Mouse (Mus musculus) forebrain, embryonic 14.5 days (tissue): ENCODE measurements around the gene Dlg1. TPM values are rescaled to one million over a fixed set of nuclear protein-coding genes. Genes with fewer than 3 reads are reported as not detected.

Source experiments
- ATAC-seq: fragments of 200-750 bp; cut with Nextera tagmentation; 2 replicates; pipeline ENCODE4 v1.8.0; 2017; ENCODE audit warnings: mild to moderate bottlenecking, moderate library complexity
- DNase-seq: peaks from one replicate; pipeline ENCODE4 v3.0.0-alpha.2; 2015; ENCODE audit warnings: low spot score
- H3K27ac ChIP-seq: fragments of 300-500 bp; sonication (generic); 2 replicates; pipeline ENCODE4 v1.5.1; 2014; ENCODE audit warnings: low read depth, mild to moderate bottlenecking, control low read depth, low read length, moderate library complexity
- H3K27me3 ChIP-seq: fragments of 300-500 bp; sonication (generic); replicated peaks from 2 replicates; pipeline ENCODE4 v1.6.1; 2014; ENCODE audit warnings: low read length, control low read depth, mixed read lengths; ENCODE audit not compliant: control insufficient read depth, insufficient read depth
- H3K36me3 ChIP-seq: fragments of 300-500 bp; sonication (generic); 2 replicates; pipeline ENCODE4 v1.6.1; 2014; ENCODE audit warnings: low read length, control low read depth; ENCODE audit not compliant: control insufficient read depth, insufficient read depth
- H3K4me1 ChIP-seq: fragments of 300-500 bp; sonication (generic); 2 replicates; pipeline ENCODE4 v1.6.1; 2014; ENCODE audit warnings: antibody characterized with exemption, low read length, control low read depth; ENCODE audit not compliant: control insufficient read depth, insufficient read depth
- H3K4me2 ChIP-seq: fragments of 300-500 bp; sonication (generic); 2 replicates; pipeline ENCODE4 v1.6.1; 2014; ENCODE audit warnings: mild to moderate bottlenecking, control low read depth, low read length
- H3K4me3 ChIP-seq: fragments of 300-500 bp; sonication (generic); 2 replicates; pipeline ENCODE4 v1.5.1; 2014; ENCODE audit warnings: low read depth, low read length, control low read depth
- H3K9ac ChIP-seq: fragments of 300-500 bp; sonication (generic); 2 replicates; pipeline ENCODE4 v1.6.1; 2014; ENCODE audit warnings: mild to moderate bottlenecking, low read length, control low read depth, moderate library complexity
- H3K9me3 ChIP-seq: fragments of 300-500 bp; sonication (generic); replicated peaks from 2 replicates; pipeline ENCODE4 v1.6.1; 2016; ENCODE audit warnings: low read length, control low read depth, mixed read lengths; ENCODE audit not compliant: control insufficient read depth
- WGBS: fragments of 180-500 bp; shearing (Covaris S2); extraction: QIAGEN DNeasy Blood & Tissue Kit; methylation state at CpG from one replicate; pipeline ENCODE4 v1.1.7; 2014; 5-methylcytosine and 5-hydroxymethylcytosine counted together
- polyA plus RNA-seq: library from polyadenylated mRNA; unstranded; fragments of >200 nt; fragmentation: Nextera tagmentation; extraction: Ambion mirVana; gene quantifications from 2 replicates; pipeline ENCODE4 v1.2.1, GENCODE M21; 2014

Gene Dlg1
- 14.1 and 17.2 TPM in 2 replicates for polyA plus RNA-seq

DNA sequence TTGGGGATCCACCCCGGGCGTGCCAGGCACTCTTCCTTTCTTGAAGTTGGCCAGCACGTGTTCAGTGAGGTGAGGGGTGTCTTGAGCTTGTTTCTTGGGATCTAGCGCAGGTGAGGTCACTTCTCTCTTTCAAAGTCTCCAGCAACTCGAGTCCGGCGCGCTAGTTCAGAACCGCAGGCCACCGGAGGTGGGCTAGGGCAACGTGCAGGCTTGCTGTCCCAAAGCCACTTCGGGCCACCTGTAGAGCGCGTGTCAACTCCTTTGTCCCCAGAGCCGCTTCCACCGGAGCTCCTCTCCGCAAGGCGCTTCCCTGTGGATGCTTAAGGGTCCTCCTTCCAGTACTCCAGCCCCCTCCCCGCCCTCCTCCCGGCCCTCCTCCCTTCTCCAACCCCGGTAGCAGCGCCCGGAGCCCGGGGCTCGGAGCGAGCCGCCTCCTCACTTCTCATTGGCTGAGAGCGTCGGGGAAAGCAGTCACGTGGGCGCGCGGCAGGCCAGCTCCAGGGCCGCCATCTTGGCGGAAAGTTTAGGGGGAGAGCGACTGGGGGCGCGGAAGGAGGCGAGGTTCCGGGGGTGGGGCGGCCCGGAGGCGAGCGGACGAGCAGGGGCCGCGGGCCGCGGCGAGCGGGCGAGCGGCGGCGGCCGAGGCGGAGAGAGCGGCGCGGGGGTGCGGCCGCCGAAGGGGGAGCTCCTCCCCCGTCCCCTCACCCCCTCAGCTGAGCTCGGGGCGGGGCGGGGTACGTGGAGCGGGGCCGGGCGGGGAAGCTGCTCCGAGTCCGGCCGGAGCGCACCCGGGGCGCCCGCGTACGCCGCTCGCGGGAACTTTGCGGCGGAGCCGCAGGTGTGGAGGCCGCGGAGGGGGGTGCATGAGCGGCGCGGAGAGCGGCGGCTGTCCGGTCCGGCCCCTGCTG, at the start of gene Dlg1:
Gene Dlg1 (plus strand): TSS at position 65 of the 908 bp plus-strand sequence.
- Histone ChIP-seq H3K27ac (peak within 1 kb of the TSS; percentile 90), H3K27me3 (0 out of 2 replicates have a peak, but pooled peaks cover 5% of the 10 kb centered on the region), H3K9me3 (no peaks in the 10 kb centered on the region), H3K9ac (peak within 1 kb of the TSS; percentile 84), H3K36me3 (peaks cover 12% of the 10 kb centered on the region; the same call in 1 of the 2 replicates), H3K4me1 (peaks cover 19% of the 10 kb centered on the region; the same call in 1 of the 2 replicates), H3K4me3 (peak within 1 kb of the TSS; percentile 89), H3K4me2 (peak within 1 kb of the TSS; percentile 74)
- ATAC-seq (peak; percentile 97), DNase-seq (peak; percentile 95)
- WGBS = under 1% methylated on average over 76 of the region's 95 CpGs

DNA sequence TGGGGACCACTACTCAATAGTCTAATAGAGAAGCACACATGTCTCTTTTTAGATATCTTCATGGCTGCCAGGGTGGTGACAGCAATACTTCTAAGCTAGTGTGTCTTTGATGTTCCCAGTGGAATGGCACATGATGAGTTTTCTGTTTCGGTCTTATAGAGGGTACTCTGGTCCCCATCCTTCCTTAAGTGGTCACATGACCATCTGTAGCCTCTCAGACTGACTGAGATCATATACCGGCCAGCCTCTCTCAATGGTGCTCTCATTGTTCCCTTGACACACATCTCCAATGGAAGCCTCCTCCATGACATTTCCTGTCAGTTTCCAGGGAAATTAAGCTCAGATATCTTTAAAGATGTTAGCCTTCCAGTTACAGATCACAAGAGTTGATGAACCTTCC, 46.9 kb upstream of the Dlg1 start:
- Histone ChIP-seq H3K9me3 (no peaks in the 10 kb centered on the region), H3K27ac (no peak overlapping the region), H3K4me2 (no peak overlapping the region), H3K27me3 (no peaks in the 10 kb centered on the region), H3K36me3 (no peaks in the 10 kb centered on the region), H3K4me3 (no peak overlapping the region), H3K4me1 (peaks cover 4% of the 10 kb centered on the region; the same call in 1 of the 2 replicates), H3K9ac (no peak overlapping the region)
- no peak for ATAC-seq
- WGBS = 100% methylated on average over 2 of the region's 2 CpGs
- DNase-seq = no peak

DNA sequence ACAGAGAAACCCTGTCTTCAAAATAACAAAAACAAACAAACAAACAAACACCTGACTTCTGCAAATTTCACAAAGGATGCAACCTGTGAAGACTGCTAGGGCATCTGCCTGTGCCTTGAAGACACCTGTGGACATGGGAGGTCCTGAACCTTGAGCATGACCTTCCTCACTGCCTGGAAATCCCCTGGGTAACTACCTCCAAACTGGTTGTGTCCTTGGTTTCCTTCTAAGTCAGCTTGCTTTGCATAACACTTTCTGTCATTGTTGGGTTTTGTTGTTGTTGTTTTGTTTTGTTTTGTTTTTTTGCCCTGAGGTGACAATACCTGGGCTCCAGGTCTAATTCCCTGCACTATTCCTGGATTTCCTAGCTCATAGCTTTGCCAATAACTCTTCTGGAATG, 46.1 kb upstream of the Dlg1 start:
- Histone ChIP-seq H3K9ac (no peak overlapping the region), H3K27ac (no peak overlapping the region), H3K9me3 (no peaks in the 10 kb centered on the region), H3K4me3 (no peak overlapping the region), H3K4me2 (no peak overlapping the region), H3K36me3 (no peaks in the 10 kb centered on the region), H3K4me1 (peaks cover 4% of the 10 kb centered on the region; the same call in 1 of the 2 replicates), H3K27me3 (no peaks in the 10 kb centered on the region)
- ATAC-seq (no peak), DNase-seq (no peak)

DNA sequence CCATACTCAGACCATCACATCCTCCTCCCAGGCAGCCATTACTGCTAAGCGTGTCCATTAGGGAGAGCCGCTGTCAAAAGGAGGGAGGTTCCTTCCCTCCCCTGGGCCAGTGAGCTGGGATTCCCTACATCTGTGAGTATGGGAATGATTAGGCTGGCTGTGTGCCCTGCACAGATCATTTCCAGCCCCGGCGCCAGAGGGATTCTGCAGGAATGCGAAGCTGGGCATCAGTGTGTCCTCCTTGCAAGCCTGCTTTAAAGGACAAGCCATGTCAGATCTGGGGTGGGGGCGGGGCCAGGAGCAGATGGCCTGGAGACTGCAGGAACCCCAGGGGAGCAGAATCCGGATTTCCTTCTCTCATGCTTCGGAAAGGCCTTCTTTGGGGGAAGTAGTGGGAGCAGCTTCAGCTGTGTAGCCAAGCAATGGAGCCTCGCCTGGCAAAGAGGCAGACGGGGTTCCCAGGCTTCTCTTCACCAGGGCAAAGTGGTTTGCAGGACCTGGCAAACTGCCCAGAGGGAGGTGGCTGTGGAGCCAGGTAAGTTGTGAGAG, 45.3 kb upstream of the Dlg1 start:
- no peaks in the 10 kb centered on the region for H3K27me3 ChIP-seq
- no peak overlapping the region for H3K9ac ChIP-seq
- no peaks in the 10 kb centered on the region for H3K36me3 ChIP-seq
- no peak overlapping the region for H3K27ac ChIP-seq
- no peaks in the 10 kb centered on the region for H3K9me3 ChIP-seq
- DNase-seq (peak; percentile 69), ATAC-seq (peak; percentile 46; the same call in 1 of the 2 replicates)
- H3K4me1 ChIP-seq = peaks cover 4% of the 10 kb centered on the region; the same call in 1 of the 2 replicates
- no peak overlapping the region for H3K4me3 ChIP-seq
- 22% methylated on average over 10 of the region's 10 CpGs for WGBS
- H3K4me2 ChIP-seq = peak overlapping the region; percentile 25

DNA sequence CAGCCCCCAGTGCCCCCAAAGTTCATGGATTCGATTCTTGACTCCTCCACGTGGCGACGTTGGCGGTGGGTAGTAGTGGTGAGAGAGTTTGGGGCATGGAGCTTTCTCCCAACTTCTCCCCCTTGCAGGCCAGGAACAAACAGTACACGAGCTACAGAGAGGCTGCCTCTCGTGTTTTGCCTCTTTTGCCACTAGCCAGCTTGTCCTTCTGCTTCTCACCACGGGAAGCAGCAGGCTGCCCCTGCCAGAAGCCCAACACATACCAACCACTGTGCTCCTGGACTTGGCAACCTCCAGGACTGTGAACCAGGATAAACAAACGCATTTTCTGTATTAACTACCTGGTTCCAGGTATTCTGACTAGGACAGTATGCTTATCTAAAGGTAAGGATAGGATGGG, 44.6 kb upstream of the Dlg1 start:
- Histone ChIP-seq H3K36me3 (no peaks in the 10 kb centered on the region), H3K9ac (no peak overlapping the region), H3K4me1 (peaks cover 4% of the 10 kb centered on the region; the same call in 1 of the 2 replicates), H3K4me2 (no peak overlapping the region), H3K27ac (no peak overlapping the region), H3K9me3 (no peaks in the 10 kb centered on the region), H3K27me3 (no peaks in the 10 kb centered on the region), H3K4me3 (no peak overlapping the region)
- ATAC-seq (no peak), DNase-seq (no peak)
- 72% methylated on average over 9 of the region's 9 CpGs for WGBS

DNA sequence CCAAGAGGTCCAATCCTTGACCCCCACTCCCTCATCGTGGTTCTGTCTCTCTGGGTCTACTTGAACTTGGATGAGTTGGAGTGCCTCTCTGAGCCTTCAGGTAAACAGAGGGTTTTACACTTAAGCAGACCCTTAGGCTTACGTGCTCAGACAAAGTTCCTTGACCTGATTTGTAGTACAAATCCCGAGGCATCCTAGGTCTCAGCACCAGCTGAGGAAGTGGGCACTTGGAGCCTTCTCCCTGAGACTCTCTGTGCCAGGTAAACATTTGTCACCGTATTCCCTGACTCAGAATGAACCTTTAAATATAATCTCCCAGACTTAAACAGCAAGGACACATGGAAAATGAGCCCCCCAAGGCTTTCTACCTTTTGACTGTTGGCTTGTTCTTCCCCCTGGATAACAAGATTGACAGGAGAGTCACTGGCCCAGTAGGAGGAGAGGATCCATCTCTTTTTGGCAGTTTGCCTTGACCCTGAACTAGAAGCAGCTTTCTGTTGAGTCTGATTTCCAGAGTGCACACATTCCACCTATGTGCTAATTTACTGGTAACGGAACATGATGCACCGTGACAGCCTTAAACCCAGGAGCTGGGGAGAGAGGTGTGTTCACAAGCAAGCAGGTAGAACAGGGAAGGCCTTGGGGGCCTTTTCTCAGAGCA, 43.4 kb upstream of the Dlg1 start:
- DNase-seq (no peak), ATAC-seq (no peak)
- Histone ChIP-seq H3K27me3 (no peaks in the 10 kb centered on the region), H3K4me3 (no peak overlapping the region), H3K9ac (no peak overlapping the region), H3K4me1 (peaks cover 4% of the 10 kb centered on the region; the same call in 1 of the 2 replicates), H3K27ac (no peak overlapping the region), H3K36me3 (no peaks in the 10 kb centered on the region), H3K9me3 (no peaks in the 10 kb centered on the region), H3K4me2 (no peak overlapping the region)
- WGBS = 89% methylated on average over 6 of the region's 6 CpGs

DNA sequence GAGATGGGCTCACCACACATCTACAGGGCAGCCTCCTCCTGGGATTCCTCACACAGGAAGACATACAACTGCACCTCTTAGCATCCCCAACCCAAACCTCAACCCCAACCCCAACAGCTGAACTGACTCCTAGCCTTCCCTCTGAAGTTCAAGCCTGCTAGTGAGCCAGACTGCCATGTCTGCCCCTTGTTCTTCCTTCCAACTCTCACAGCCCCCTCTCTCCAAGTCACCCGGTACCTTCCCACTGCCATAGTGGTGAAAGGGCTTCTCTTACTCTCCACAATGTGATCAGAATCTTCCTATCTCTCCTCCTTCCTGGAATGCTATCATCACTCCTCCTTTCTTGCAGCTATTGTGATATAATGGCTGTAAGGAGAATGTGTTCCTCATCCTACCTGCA, 40.9 kb upstream of the Dlg1 start:
- Histone ChIP-seq H3K4me3 (no peak overlapping the region), H3K27ac (no peak overlapping the region), H3K4me2 (no peak overlapping the region), H3K9ac (no peak overlapping the region), H3K36me3 (no peaks in the 10 kb centered on the region), H3K27me3 (no peaks in the 10 kb centered on the region), H3K4me1 (peaks cover 4% of the 10 kb centered on the region; the same call in 1 of the 2 replicates), H3K9me3 (no peaks in the 10 kb centered on the region)
- DNase-seq (no peak), ATAC-seq (no peak)
- WGBS = 96% methylated on average over 1 of the region's 1 CpGs

DNA sequence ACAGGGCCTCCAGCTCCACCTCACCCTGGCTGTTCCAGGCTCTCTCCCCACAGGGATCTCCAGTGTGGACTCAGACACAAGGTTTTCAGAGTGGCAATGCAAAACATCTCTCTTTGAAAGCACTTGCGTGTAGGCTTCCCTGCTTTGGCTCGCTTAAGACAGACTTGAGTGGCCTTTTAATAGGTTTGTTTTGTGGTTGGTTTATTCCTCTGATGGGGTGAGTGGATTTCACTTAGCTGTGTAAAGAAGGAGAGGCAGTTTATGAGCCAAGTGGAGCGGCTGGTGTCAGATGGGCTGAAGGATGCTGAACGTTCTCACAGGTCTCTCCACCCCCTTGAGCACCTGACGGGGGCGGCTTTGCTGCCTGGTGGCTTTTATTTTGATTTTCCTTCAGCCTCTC, 40.1 kb upstream of the Dlg1 start:
- no peak for DNase-seq

More for the DNA sequence above, 40.1 kb upstream of the Dlg1 start:
- WGBS = 90% methylated on average over 6 of the region's 6 CpGs
- H3K4me1 ChIP-seq = no peaks in the 10 kb centered on the region
- no peak overlapping the region for H3K9ac ChIP-seq
- no peak overlapping the region for H3K4me2 ChIP-seq
- no peak for ATAC-seq
- H3K27me3 ChIP-seq = no peaks in the 10 kb centered on the region
- H3K27ac ChIP-seq = no peak overlapping the region
- no peak overlapping the region for H3K4me3 ChIP-seq
- H3K9me3 ChIP-seq = no peaks in the 10 kb centered on the region
- H3K36me3 ChIP-seq = no peaks in the 10 kb centered on the region
